Mouse (Mus musculus) lung, postnatal 4 days (tissue): Measurements from ENCODE around the gene Dgka.
A peak's percentile ranks its signal among the peaks of the same experiment; 100 is the strongest.
"Not testable (repeated sequence)": the region's sequence is repeated elsewhere in the genome, so short reads cannot be mapped to it uniquely, and the experiment has no call there.

Experiments
- DNase-seq, 2 experiments: peaks; one replicate each; pipeline ENCODE4 v3.0.0; 2021

The Dgka gene

DNA sequence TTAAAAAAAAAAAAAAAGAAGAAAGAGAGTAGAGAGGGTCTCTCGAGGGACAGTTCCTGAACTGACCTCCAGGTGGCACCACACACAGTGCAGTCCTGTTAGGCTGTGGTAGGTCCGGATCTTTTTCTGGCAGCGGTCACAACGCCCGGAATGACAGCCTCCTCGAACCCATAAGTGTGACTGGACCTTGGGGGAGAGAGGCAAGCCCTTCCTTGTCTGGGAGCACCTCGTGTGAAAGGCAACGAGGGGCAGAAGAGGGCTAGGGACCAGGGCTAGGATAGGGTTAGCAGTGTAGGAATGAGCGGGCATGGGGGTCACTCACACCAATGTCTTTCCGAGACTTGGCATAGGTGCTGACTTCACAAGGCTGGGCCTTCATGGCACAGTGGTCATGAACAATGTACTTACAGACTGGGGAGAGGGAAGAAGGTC, 13.6 kb downstream of the Dgka start:
- peak; percentile 75 to 85 for DNase-seq

DNA sequence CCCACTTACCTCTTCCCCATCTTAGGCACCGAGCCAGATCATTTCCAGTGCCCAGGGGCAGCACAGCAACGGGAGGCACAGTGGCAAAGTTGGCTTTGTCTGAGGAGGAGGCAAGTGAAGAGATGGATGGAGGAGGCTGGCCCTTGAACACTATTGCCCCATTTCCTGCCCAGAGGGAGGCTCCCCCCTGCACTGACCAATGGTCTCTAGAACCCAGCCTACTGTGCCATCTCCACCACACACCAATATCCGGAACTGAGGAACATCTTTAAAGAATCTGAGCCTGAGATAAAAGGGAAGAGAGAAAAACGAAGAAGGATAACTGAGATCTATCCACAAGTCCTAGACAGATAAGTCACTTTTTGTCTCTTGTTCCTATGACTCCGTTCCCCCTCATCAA, 16.6 kb downstream of the Dgka start:
- DNase-seq: no peak

DNA sequence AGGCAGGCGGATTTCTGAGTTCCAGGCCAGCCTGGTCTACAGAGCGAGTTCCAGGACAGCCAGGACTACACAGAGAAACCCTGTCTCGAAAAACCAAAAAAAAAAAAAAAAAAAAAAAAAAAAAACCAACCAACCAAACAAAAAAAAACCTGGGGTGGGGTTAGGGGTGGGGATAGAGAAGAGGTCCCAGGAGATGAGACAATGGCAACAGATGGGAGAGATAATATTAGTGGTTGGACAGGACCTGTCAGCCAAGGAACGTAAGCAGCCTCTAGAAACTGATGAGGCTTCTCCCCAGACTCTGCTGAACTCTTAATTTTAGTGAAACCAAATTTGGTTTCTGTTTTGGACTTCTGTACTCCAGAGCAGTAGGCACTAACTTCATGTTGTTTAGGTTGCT, 19.2 kb downstream of the Dgka start:
- not testable (repeated sequence) for DNase-seq

DNA sequence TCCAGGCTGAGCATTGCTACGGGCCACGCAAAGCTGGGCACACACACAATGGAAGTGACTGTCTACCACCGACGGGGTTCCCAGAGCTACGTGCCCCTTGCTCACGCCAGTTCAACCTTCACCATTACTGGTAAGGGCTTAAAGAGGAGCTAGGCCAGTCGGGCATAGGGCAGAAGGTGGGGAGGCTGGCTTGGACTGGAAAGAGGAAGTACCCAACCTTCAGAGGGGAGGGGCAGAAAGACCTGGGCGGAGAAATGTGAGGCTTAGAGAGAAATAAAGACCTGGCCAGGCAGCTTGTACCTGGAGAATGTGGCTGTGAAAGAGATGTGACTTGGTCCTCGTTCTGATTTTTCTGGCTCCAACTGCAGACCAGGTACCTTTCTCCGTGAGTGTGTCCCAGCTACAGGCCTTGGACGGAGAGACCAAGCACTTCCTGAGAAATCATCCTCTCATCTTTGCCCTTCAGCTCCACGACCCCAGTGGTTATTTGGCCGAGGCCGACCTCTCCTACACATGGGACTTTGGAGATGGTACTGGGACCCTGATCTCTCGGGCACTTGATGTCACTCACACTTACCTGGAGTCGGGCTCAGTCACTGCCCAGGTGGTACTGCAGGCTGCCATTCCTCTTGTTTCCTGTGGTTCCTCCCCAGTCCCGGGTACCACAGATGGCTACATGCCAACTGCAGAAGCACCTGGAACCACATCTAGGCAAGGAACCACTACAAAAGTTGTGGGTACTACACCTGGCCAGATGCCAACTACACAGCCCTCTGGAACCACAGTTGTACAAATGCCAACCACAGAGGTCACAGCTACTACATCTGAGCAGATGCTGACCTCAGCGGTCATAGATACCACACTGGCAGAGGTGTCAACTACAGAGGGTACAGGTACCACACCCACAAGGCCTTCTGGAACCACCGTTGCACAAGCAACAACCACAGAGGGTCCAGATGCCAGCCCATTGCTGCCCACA, 28.8 kb downstream of the Dgka start:
- DNase-seq: peak in 1 of 2 experiments; percentile 44

DNA sequence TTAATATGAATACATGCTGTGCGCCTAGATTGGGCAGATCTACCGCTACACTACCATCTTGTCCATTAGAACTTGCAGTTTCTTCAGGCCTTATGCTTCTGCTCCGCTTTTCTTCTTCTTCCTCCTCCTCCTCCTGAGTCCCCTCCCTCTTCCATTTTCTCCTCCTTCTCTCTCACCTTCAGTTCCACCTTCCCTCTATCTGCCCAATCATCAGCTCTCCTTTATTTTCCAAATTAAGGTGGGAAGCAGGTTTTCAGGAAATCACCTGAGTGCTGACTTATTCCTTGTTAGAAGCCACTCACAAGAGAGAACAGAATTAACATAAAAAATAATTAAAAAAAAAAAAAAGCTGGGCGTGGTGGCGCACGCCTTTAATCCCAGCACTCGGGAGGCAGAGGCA, 33.3 kb downstream of the Dgka start:
- not testable (repeated sequence) for DNase-seq

DNA sequence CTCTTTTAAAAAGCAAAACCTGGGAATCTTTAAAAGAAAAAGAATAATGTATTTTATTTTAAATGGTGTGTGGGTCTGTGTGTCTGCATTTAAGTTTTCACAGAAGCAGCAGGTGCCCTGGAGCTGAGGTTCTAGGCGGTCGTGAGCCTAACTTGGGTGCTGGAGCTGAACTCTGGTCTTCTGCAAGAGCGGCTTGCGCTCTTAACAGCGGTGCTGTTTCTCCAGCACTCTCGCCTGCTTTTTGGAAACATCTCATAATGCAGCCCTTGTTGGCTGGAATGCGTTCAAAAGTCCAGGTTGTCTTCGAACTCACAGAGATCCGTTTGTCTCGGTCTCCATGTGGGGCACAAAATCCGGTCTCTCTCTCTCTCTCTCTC, 39.4 kb downstream of the Dgka start:
- DNase-seq: peak in 1 of 2 experiments; percentile 38

DNA sequence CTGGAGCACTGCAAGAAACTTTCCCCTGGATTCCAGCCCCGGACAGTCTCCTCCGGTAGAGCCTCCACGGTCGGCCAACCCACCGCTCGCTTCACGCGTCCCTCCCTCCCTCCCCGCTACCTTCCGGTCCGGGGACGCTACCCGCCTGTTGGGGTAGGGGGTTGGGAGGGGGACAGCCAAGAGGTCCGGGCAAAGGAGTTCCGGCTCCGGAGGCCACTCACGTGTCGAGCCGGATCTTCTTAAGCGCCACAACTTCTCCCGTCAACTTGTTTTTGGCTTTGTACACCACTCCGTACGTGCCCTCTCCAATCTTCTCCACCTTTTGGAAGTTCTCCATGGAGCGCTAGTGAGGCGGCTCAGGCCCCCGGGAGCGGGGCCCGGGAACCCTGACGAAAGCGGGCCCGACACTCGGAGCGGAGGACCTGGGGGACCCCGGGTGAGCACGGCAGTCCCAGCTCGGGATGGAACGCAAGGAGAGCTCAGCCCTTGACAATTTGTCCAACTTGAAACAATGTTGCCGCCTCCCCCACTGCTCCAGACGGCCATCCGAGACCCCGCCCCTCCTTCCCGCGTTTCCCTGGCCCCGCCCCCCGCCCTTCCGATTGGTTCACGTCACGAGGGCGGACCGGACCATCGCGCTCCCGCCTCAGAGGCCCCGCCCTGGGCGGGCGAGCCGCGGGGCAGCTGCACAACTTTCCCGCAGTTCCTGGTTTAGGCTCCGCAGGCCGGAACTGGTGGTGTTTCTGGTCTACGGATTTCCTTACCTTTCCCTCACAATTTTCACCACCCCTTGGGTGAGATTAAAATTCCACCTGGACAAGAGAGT, 40.0 kb downstream of the Dgka start, which contains the start of gene Cdk2:
Gene Cdk2, minus strand, starts transcription at position 541 of the 826 bp plus-strand sequence.
- peak; percentile 95 to 97 for DNase-seq

DNA sequence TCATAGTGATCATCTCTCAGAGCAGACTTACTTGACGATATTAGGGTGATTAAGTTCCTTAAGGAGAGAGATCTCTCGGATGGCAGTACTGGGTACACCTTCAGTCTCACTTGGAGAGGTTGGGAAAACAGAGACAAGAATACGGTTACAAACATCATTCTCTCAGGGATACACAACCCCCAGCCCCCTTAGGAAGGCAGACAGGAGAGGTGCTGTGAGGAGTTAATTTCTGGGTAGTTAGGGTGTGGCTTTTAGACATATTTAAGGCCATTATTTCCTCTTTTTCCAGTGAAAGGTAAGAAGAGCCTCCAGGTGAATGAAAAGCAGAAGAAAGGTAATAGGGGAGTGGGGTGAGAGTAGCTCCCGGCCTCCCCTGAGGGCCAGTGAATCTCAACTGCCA, 40.8 kb downstream of the Dgka start, which contains the start of gene Pmel:
Gene Pmel, plus strand, starts transcription at position 301 of the 400 bp plus-strand sequence.
- no peak for DNase-seq

DNA sequence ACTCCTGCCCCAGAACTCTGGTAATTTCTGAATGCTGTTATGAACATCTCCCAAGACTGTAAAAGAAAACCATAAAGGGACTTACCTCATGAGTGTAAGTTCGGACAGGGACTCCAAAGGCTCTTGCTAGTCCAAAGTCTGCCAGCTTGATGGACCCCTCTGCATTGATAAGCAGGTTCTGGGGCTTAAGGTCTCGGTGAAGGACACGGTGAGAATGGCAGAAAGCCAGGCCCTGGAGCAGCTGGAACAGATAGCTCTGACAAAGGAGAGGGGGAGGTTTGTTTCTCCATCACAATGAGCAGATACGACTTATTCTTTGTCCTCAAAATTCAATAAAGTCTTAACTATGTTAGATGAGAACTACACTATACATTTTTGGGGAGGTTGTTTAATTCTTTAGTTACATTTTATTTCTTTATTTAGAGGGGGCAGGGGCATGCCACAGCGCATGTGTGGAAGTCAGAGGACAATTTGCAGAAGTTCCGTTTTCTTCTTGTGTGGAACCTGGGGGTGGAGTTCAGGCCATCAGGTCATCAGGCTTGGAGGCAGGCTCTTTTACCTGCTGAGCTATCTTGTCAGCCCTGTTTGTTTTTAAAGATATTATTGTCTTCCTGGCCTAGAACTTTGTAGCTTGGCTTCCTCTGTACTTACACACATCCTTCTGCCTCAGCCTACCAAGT, 42.2 kb downstream of the Dgka start:
- DNase-seq: no peak

DNA sequence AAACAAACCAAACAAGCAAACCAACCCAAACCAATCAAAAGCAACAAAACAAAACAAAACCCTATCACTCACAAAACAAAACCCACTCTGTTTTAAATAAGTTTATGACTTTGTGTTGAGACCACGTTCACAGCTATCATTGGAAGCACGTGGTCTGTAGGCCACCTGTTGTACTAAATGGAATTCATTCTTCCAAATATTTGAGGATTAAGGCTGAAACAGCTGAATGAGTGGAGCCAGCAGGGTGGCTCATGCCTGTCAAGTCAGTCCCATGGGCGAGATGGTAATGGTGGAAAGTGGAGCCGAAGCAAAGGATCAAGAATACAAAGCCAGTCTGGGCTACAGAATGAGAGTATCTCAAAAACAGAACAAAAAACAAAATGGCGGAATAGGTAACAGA, 43.9 kb downstream of the Dgka start:
- DNase-seq: no peak

DNA sequence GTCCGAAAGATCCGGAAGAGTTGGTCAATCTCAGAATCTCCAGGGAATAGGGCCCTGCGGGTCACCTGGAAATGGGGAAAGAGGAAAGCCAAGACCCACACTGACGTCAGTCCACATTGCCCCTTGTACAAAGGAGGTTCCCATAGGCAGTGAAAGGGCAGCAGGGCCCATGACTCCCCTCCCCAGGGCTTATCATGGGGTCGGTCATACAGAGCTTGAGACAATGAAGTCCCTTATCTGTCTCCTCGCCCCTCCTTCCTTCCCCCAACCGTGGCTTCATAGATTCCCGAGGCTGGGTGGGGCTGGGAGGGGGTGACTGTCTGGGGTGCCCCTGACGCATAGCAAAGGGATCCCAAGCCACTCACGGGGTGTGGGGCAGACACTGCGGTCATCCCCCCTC, 45.0 kb downstream of the Dgka start:
- no peak for DNase-seq

DNA sequence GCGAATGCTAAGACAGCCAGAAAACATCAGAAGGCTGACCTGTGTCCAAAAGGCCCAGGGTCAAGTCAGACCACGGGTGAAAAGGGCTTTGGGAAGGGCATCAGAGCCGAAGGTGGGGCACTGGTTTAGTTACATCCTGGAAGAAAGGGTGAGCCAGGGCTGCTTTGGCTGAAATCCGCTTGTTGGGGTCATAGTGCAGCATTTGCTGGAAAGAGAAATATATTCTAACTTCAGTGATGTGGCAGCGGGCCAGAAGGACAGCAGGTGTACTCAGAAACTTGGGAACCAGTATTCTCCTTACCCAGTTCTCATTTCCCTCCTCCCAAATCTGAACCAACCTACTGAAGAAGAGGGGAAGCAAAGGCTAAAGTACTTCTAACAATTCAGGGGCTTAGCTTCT, 45.6 kb downstream of the Dgka start:
- no peak for DNase-seq

DNA sequence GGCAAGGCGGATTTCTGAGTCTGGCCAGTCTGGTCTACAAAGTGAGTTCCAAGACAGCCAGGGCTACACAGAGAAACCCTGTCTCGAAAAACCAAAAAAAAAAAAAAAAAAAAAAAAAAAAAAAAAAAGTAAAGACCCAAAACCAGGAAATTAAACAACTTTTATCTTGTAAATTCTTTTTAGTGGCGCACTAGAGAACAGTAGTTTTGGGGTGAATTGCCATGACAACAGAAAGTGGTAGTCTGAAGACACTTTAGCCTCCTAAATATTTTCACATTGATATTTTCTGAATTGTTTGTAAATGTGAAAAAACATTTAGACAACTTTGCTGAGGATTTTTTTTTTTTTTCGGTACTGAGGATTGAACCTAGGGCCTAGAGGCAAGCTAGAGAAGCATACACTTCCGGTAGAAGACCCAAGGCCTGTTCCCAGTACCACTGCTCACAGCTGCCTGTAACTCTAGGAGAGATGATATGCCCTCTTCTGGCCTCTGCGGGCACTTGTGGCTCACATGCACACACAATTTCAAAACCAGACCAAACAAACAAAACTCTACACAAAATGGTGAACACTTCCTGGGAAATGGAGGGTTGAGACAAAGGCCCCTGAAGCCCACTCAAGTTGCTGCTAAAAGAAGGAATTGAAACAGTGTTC, 47.5 kb downstream of the Dgka start:
- DNase-seq: no peak

DNA sequence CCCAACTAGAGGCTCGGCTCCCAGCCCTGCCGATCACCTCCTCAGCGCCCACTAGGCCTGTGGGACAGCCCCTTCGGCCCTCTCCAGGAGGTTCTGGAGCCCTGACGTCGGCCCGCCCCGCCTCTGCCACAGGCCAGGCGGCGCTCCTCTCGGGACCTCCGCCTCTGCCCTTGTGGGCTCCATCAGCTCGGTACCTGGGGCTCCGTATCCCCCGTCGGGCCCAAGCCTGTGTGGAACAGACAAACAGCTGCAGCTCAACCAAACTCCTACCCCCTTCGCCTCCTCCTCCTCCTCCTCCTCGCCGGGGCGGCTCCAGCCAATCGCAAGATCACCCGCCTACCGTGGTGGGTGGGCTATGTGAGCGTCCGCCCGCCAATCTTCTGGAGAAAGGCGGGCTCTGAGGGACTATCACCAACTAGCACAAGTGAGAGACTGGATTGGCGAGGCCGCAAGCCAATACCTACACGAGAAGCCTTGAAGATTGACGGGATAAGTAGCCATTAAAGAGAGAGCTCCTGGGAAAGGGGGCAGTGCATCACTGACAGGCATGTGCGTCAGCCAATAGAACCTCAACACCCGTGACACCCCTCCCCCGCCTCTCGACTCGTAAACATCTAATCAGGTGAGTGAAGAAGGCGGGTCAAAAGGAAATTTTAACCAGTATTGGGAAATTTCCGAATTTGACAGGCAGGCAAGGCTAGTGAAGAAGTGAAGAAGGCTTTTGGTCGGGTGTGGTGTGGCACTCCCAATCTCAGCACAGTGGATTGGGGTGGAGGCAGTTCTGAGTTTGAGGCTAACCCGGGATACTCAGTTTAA, 48.5 kb downstream of the Dgka start, which contains the start of gene Rab5b:
Gene Rab5b, minus strand, starts transcription at position 273 of the 816 bp plus-strand sequence.
- peak; percentile 97 to 100 for DNase-seq

DNA sequence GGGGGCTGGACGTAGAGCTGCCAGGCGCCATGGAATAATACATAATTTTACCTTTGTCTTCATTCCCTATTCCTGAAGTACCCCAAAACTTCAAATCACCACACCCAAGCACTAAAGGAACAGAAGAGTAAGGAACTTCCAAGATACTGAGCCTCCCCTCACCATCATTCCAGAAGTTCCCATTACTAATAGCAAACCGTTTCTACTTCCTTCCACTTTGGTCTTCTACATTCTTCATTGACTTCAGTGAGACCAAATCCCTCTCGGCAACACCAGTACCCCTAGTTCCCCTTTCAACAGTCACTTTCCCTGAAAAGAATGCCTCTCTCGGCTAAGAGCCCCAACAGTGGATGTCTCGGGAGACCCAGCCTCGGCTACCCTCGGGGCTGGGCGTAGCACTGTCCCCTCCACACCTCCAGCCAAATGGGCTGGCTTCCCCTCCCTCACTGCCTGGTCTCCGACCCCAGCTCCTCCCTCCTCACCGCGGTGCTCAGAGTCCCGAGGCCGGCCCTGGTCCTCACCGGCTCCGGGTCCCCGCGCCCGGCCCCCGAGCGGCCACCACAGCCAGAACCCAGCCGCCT, 49.2 kb downstream of the Dgka start:
- no peak for DNase-seq

DNA sequence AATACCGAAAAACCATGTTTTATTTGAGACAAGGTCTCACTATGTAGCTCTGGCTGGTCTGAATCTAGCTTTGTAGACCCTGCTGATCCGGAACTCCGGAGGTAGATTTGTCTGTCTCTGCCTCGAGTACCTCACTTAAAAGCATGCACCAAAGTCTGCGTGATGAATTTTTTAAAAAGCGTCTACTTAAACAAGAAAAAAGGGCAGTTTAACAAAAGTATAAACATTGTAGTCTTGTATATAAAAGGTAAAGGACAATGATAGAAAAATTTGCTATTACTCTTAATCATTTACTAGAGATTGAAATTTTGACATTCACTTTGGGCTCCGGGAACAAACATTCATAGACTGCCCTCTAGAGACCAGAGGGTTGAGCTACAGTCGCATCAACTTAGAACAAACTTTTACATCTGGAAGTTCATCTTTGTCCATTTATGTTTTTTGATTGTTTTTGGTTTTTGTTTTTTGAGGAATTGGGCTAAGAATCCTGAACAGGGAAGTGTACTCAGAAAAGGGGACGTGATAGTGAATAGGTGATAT, 70.1 kb downstream of the Dgka start:
- DNase-seq: peak in 1 of 2 experiments; percentile 39

DNA sequence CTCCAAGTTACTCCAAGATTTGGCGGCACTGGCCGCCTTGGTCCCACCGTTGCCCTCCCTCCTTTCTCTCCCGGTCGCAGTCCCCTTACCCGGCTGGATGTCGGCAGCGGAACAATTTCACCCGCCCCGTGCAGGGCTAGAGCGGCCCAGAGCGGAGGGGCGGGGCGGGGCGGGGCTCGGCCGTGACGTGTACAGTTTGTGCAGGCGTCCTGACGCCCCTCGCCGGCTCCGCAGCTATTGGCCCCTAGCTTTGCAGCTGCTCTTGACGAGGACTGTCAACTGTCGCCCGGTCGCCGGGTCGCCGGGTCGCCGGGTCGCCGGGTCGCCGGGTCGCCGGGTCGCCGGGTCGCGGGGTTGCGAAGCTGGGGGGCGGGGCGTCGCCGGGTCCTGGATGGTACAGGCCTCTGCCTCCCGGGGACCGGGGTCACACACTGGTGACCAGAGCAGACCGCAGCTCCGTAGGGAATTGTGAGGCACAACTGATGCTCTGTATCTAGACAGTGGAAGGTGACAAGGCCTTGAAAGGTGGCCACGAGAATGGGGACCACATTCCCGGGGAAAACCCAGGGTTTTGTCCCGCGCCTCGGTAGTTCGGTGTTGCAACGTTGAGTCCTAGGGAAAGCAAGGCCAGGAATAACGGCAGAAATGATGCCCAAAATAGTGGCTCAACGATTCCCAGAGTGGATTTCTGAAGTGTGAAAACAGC, 70.7 kb downstream of the Dgka start, which contains the start of gene Suox:
Gene Suox, minus strand, starts transcription at position 311 of the 706 bp plus-strand sequence.
- peak; percentile 85 to 89 for DNase-seq

DNA sequence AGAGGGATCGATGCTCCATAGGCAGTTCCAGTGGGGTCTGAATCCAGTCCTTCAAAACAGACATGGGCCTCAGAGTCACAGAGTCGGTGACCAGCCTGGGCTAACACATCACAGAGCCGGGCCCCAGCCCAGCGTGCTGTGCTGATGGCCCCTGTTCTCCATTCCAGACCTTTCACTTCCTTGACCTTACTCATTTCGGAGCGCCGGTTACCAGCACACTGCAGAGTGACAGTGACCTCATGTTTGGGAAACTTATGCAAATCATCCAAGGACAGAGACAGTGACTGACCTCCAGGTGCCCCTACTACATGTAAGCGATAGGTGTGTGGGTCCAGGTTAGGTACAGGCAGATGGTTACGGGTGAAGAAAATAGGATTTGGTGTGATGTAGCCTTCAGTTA, 73.5 kb downstream of the Dgka start:
- DNase-seq: no peak
